ENCODE assay signal across 13 mouse cellular contexts in genomic region chr6:30550496-30551192, GRCm38 (mm10). TPM values are rescaled to one million over a fixed set of nuclear protein-coding genes. Genes with fewer than 3 reads are reported as not detected.
DNase-seq lines count a peak whose midpoint lies in the region; ATAC-seq lines count a peak whose summit lies in the region.
"Had no signal": no experiment of that assay in that cellular context is flagged by ENCODE, and none has a peak within 500 bp of the region (broad histone marks: within the 10 kb centered on the region; RNA-seq: fewer than 3 reads in every experiment).

No protein-coding gene starts in this region.

- H3K36me3 ChIP-seq in embryonic facial prominence, embryonic 10.5 days (replicated peaks), result no peaks in the 10 kb centered on the region
- no peaks in the 10 kb centered on the region for H3K36me3 ChIP-seq in hindbrain, embryonic 12.5 days
- no peaks in the 10 kb centered on the region for H3K36me3 ChIP-seq in midbrain, embryonic 14.5 days (ENCODE audit: control insufficient read depth, insufficient read depth, low read length)

- H3K4me2 ChIP-seq in hindbrain, embryonic 12.5 days (replicated peaks), result no peak overlapping the region
- no peak overlapping the region for H3K4me2 ChIP-seq in midbrain, embryonic 14.5 days (ENCODE audit: low read length)

- no peaks in the 10 kb centered on the region for H3K9me3 ChIP-seq in embryonic facial prominence, embryonic 10.5 days
- H3K9me3 ChIP-seq in hindbrain, embryonic 12.5 days (replicated peaks), result no peaks in the 10 kb centered on the region
- H3K9me3 ChIP-seq in midbrain, embryonic 14.5 days (ENCODE audit: control insufficient read depth, low read length), result no peaks in the 10 kb centered on the region

- WGBS in embryonic facial prominence, embryonic 10.5 days, result 80% methylated on average over 7 of the region's 7 CpGs
- 48% methylated on average over 7 of the region's 7 CpGs for WGBS in hindbrain, embryonic 12.5 days
- WGBS in midbrain, embryonic 14.5 days, result 48% methylated on average over 7 of the region's 7 CpGs

- ATAC-seq in hindbrain, embryonic 12.5 days (ENCODE audit: low FRiP score), result peak; percentile 24
- ATAC-seq in midbrain, embryonic 14.5 days (ENCODE audit: low FRiP score, low TSS enrichment), result no peak
- no peak for ATAC-seq in megakaryocyte progenitor cell, adult 5-6 weeks (replicated peaks; ENCODE audit: poor library complexity)

- no peak overlapping the region for H3K9ac ChIP-seq in hindbrain, embryonic 12.5 days
- H3K9ac ChIP-seq in midbrain, embryonic 14.5 days (replicated peaks; ENCODE audit: low read length), result no peak overlapping the region

- peak; percentile 29 for DNase-seq in embryo, embryonic 9.5 days (ENCODE audit: extremely low spot score)
- DNase-seq in embryo, embryonic 10 days (ENCODE audit: low spot score), result no peak
- DNase-seq in embryonic facial prominence, embryonic 10.5 days (ENCODE audit: low spot score), result no peak
- no peak for DNase-seq in midbrain, embryonic 14.5 days
- no peak for DNase-seq in right cerebral cortex, postnatal 36 days (ENCODE audit: low spot score in 2 of 2)
- no peak for DNase-seq in heart, adult 11 months
- DNase-seq: B cell, adult 2 months; kidney, postnatal 36 days had no signal

- H3K27ac ChIP-seq in embryonic facial prominence, embryonic 10.5 days (replicated peaks), result peak overlapping the region; percentile 87
- H3K27ac ChIP-seq in hindbrain, embryonic 12.5 days, result peak overlapping the region; percentile 80
- peak overlapping the region; percentile 88; the same call in 1 of the 2 replicates for H3K27ac ChIP-seq in midbrain, embryonic 14.5 days (replicated peaks; ENCODE audit: low read depth, low read length)
- H3K27ac ChIP-seq: macrophage had no signal

- H3K27me3 ChIP-seq in embryonic facial prominence, embryonic 10.5 days (replicated peaks; ENCODE audit: low read depth, poor library complexity, severe bottlenecking), result no peaks in the 10 kb centered on the region
- no peaks in the 10 kb centered on the region for H3K27me3 ChIP-seq in hindbrain, embryonic 12.5 days
- H3K27me3 ChIP-seq in midbrain, embryonic 14.5 days (ENCODE audit: control insufficient read depth, insufficient read depth, low read length), result no peaks in the 10 kb centered on the region

- H3K4me3 ChIP-seq in embryonic facial prominence, embryonic 10.5 days, result no peak overlapping the region
- H3K4me3 ChIP-seq in hindbrain, embryonic 12.5 days, result no peak overlapping the region
- no peak overlapping the region for H3K4me3 ChIP-seq in midbrain, embryonic 14.5 days (replicated peaks; ENCODE audit: low read depth, low read length)

- H3K4me1 ChIP-seq in embryonic facial prominence, embryonic 10.5 days, result peaks cover 82% of the 10 kb centered on the region
- peaks cover 48% of the 10 kb centered on the region for H3K4me1 ChIP-seq in hindbrain, embryonic 12.5 days
- peaks cover 53% of the 10 kb centered on the region for H3K4me1 ChIP-seq in midbrain, embryonic 14.5 days (ENCODE audit: control insufficient read depth, insufficient read depth, low read length)

RNA-seq across cellular contexts. Expression of gene Cpa2, which starts 9.3 kb away (rescaled TPM):
- polyA plus RNA-seq in embryonic facial prominence, embryonic 10.5 days (2016; fragmentation: Nextera tagmentation; extraction: Ambion mirVana), result 18.9 and 22.0 TPM in 2 replicates
- 4.0 and 6.3 TPM in 2 replicates for polyA plus RNA-seq in hindbrain, embryonic 12.5 days (2016; fragmentation: Nextera tagmentation; extraction: Ambion mirVana)
- polyA plus RNA-seq in midbrain, embryonic 14.5 days (2014; fragmentation: Nextera tagmentation; extraction: Ambion mirVana), result 8.5 and 8.7 TPM in 2 replicates
- total RNA-seq in megakaryocyte progenitor cell, adult 5-6 weeks (2015), result 1.3 TPM in 1 of 2 replicates, not detected in the other
- total RNA-seq in megakaryocyte progenitor cell, adult 5-6 weeks (2017), result not detected in 2 replicates
- total RNA-seq: common myeloid progenitor, adult 5-6 weeks had no signal

RNA-seq across cellular contexts. Expression of gene Cpa4, which starts 17.5 kb away (rescaled TPM):
- polyA plus RNA-seq in embryonic facial prominence, embryonic 10.5 days (2016; fragmentation: Nextera tagmentation; extraction: Ambion mirVana), result 0.85 and 1.1 TPM in 2 replicates
- 1.7 and 1.9 TPM in 2 replicates for polyA plus RNA-seq in hindbrain, embryonic 12.5 days (2016; fragmentation: Nextera tagmentation; extraction: Ambion mirVana)
- 0.98 and 1.2 TPM in 2 replicates for polyA plus RNA-seq in midbrain, embryonic 14.5 days (2014; fragmentation: Nextera tagmentation; extraction: Ambion mirVana)
- total RNA-seq in megakaryocyte progenitor cell, adult 5-6 weeks (2015), result not detected in 2 replicates
- not detected in 2 replicates for total RNA-seq in megakaryocyte progenitor cell, adult 5-6 weeks (2017)
- total RNA-seq: common myeloid progenitor, adult 5-6 weeks; gastrocnemius, adult 8-10 months had no signal
- polyA plus RNA-seq: macrophage had no signal

RNA-seq across cellular contexts. Expression of gene Ssmem1, which starts 41.0 kb away (rescaled TPM):
- polyA plus RNA-seq in embryonic facial prominence, embryonic 10.5 days (2016; fragmentation: Nextera tagmentation; extraction: Ambion mirVana), result 0.19 and 0.40 TPM in 2 replicates
- 0.21 and 0.34 TPM in 2 replicates for polyA plus RNA-seq in hindbrain, embryonic 12.5 days (2016; fragmentation: Nextera tagmentation; extraction: Ambion mirVana)
- polyA plus RNA-seq in midbrain, embryonic 14.5 days (2014; fragmentation: Nextera tagmentation; extraction: Ambion mirVana), result 0.38 TPM in 1 of 2 replicates, not detected in the other
- total RNA-seq in megakaryocyte progenitor cell, adult 5-6 weeks (2015), result not detected in 2 replicates
- total RNA-seq in megakaryocyte progenitor cell, adult 5-6 weeks (2017), result not detected in 2 replicates
- total RNA-seq: common myeloid progenitor, adult 5-6 weeks had no signal
- polyA plus RNA-seq: macrophage had no signal

RNA-seq across cellular contexts. Expression of gene Tmem209, which starts 41.1 kb away (rescaled TPM):
- polyA plus RNA-seq in embryonic facial prominence, embryonic 10.5 days (2016; fragmentation: Nextera tagmentation; extraction: Ambion mirVana), result 41.3 and 45.7 TPM in 2 replicates
- 37.0 and 38.9 TPM in 2 replicates for polyA plus RNA-seq in hindbrain, embryonic 12.5 days (2016; fragmentation: Nextera tagmentation; extraction: Ambion mirVana)
- 24.8 and 38.2 TPM in 2 replicates for polyA plus RNA-seq in midbrain, embryonic 14.5 days (2014; fragmentation: Nextera tagmentation; extraction: Ambion mirVana)
- total RNA-seq in megakaryocyte progenitor cell, adult 5-6 weeks (2015), result 46.5 and 62.6 TPM in 2 replicates
- 29.4 and 31.7 TPM in 2 replicates for total RNA-seq in megakaryocyte progenitor cell, adult 5-6 weeks (2017)
